Mouse (Mus musculus) thymus, postnatal 10 days (tissue): ENCODE measurements around the gene Nox3.

Experiments used
- DNase-seq, 2 experiments: peaks; one replicate each; pipeline ENCODE4 v3.0.0; 2021; ENCODE audit warnings: low spot score in 2 of 2

Gene Nox3

GRCm38 (mm10) chr17:3610307-3610754 is 85.7 kb downstream of the Nox3 start:
- DNase-seq = no peak

GRCm38 (mm10) chr17:3602954-3603672 is 92.9 kb downstream of the Nox3 start:
- no peak for DNase-seq

GRCm38 (mm10) chr17:3598393-3598792 is 97.7 kb downstream of the Nox3 start:
- DNase-seq = no peak

DNA sequence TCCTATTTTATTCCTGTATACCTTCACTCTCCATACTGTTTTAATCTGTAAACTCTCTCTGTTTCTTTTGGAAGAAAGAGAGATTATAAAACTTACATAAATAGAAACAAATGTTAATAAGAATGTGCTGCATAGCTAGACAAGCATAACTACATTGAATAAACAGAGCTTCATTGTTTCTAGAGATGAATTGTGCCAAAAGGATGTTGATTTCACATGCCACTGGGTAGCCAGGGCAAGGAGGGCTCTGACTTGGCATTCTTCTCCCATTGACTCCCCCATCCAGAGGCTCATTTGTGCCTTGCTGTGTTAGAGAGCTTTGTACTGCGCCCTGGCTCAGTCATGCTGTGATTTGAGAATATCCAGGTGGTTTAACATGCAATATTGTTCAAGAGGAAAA is 98.2 kb downstream of the Nox3 start:
- DNase-seq = no peak

GRCm38 (mm10) chr17:3597130-3597529 is 98.9 kb downstream of the Nox3 start:
- no peak for DNase-seq
